Comparison of ENCODE assay signal across 7 mouse cellular contexts in genomic region chr14:59365244-59365644, GRCm38 (mm10). TPM values are rescaled to one million over a fixed set of nuclear protein-coding genes. Genes with fewer than 3 reads are reported as not detected.
DNase-seq lines count a peak whose midpoint lies in the region; ATAC-seq lines count a peak whose summit lies in the region.

TSS of gene Phf11d (minus strand) at chr14:59365470.

- no peaks in the 10 kb centered on the region for H3K27me3 ChIP-seq in hindbrain, embryonic 14.5 days (ENCODE audit: control insufficient read depth, insufficient read depth, low read length)

- peaks cover 3% of the 10 kb centered on the region; the same call in 1 of the 2 replicates for H3K4me1 ChIP-seq in brown adipose tissue, adult 24 weeks (ENCODE audit: control insufficient read depth, insufficient read depth, insufficient read length, low read length)
- no peaks in the 10 kb centered on the region for H3K4me1 ChIP-seq in hindbrain, embryonic 14.5 days (replicated peaks; ENCODE audit: control insufficient read depth, insufficient read depth, low read length)

- no peak within 1 kb of the TSS for H3K9ac ChIP-seq in hindbrain, embryonic 14.5 days

- DNase-seq in urinary bladder, adult 18-20 months (ENCODE audit: low spot score in 2 of 2), result peak; percentile 25 to 52
- no peak for DNase-seq in urinary bladder, postnatal 4 days (ENCODE audit: low spot score in 2 of 2)
- peak; percentile 46 for DNase-seq in lung, postnatal 14 days
- DNase-seq in c-Kit-positive CD71-positive TER-119-positive erythroid progenitor cells, embryonic 14.5 days (ENCODE audit: low spot score), result no peak
- no peak for DNase-seq in hindbrain, embryonic 14.5 days (ENCODE audit: low spot score)

- no peaks in the 10 kb centered on the region for H3K9me3 ChIP-seq in hindbrain, embryonic 14.5 days (ENCODE audit: control insufficient read depth, low read length)

- no peak within 1 kb of the TSS for H3K4me2 ChIP-seq in hindbrain, embryonic 14.5 days (replicated peaks)

- no peak for ATAC-seq in hematopoietic stem cell, adult 5-6 weeks (replicated peaks in 1 of 2; ENCODE audit: insufficient read depth in 1 of 2, low FRiP score in 2 of 2, low TSS enrichment in 1 of 2, low read depth in 1 of 2, poor library complexity in 2 of 2, severe bottlenecking in 2 of 2)
- no peak for ATAC-seq in hindbrain, embryonic 14.5 days (ENCODE audit: low FRiP score)

- H3K4me3 ChIP-seq in brown adipose tissue, adult 24 weeks (ENCODE audit: insufficient read depth, low read depth, low read length), result peak within 1 kb of the TSS; percentile 61
- no peak within 1 kb of the TSS for H3K4me3 ChIP-seq in hindbrain, embryonic 14.5 days (replicated peaks; ENCODE audit: low read length)

- peak within 1 kb of the TSS; percentile 95 for H3K27ac ChIP-seq in brown adipose tissue, adult 24 weeks (replicated peaks; ENCODE audit: low read depth, low read length)
- no peak within 1 kb of the TSS for H3K27ac ChIP-seq in hindbrain, embryonic 14.5 days

- WGBS in hindbrain, embryonic 14.5 days, result 84% methylated on average over 6 of the region's 6 CpGs

- H3K36me3 ChIP-seq in hindbrain, embryonic 14.5 days (replicated peaks; ENCODE audit: control insufficient read depth, insufficient read depth), result no peaks in the 10 kb centered on the region

RNA-seq across cellular contexts. Expression of gene Phf11d, which starts in this region (rescaled TPM):
- 6.7 and 7.3 TPM in 2 replicates for polyA plus RNA-seq in brown adipose tissue, adult 24 weeks (2012; ENCODE audit: insufficient read depth, insufficient read length, missing spikeins)
- 4.8 and 12.1 TPM in 2 replicates for total RNA-seq in hematopoietic stem cell, adult 5-6 weeks (2017)
- polyA plus RNA-seq in hindbrain, embryonic 14.5 days (2014; fragmentation: Nextera tagmentation; extraction: Ambion mirVana), result 0.34 and 0.60 TPM in 2 replicates

Comparison
In these comparisons a context has a peak if more than half of its experiments do, and no peak if none do; other contexts are left out.
1. DNase-seq: peak in urinary bladder, adult 18-20 months (2 of 2) and lung, postnatal 14 days (single experiment); none in urinary bladder, postnatal 4 days (0 of 2), c-Kit-positive CD71-positive TER-119-positive erythroid progenitor cells, embryonic 14.5 days (single experiment) and hindbrain, embryonic 14.5 days (single experiment).